Mouse (Mus musculus): ENCODE data around the gene Slc35e2.
"Not testable (repeated sequence)": the region's sequence is repeated elsewhere in the genome, so short reads cannot be mapped to it uniquely, and the experiment has no call there.

Slc35e2 gene

DNA sequence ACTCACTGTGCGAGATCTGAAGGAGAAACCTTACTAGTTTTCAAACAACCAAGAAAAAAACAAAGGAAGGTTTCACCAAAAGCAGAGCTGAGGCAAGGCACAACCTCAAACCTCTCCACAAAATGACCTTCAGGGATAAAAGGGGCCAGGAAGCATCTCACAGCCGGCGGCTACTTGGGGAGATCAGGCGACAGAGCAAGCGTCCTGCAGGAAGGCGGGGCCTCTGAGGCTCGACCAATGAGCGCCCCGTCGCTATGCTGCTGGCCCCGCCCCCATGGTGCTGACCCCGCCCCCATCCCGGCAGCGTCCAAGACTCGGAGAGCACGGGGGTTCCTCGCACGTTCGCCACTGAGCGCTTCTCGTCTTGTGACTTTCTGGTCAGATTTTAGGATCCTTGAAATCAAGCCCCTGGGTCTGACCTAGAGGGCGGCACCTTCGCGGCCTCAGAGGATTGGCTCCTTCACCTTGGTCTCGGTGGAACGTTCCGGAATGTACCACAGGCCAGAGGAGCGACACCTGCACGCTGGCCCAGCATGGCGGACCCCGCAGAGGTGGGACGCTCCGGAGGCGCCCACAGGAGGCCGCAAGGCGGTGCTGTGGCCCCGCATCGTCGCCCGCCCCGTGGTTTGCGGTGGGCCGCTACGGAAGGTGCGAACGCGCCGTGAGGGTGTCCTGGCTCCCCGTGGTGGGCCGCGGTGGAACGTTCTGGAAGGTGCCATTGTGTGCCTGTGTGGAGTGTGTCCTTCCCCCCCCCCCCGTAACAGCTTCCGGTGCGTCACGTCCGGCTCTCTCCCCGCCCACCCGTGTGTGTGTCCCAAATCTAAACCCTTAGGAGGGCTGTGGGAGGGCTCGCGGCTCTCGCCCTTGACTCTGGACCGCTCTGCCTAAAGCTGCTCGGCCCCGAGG lies at the start of gene Slc35e2:
Gene Slc35e2, plus strand, starts transcription at position 326 of the 906 bp plus-strand sequence.
- DNase-seq (ENCODE audit: low spot score): peak; percentile 96

GRCm38 (mm10) chr4:155552917-155553532 lies 48.2 kb upstream of the Slc35e2 start:
- DNase-seq (ENCODE audit: low spot score): no peak

DNA sequence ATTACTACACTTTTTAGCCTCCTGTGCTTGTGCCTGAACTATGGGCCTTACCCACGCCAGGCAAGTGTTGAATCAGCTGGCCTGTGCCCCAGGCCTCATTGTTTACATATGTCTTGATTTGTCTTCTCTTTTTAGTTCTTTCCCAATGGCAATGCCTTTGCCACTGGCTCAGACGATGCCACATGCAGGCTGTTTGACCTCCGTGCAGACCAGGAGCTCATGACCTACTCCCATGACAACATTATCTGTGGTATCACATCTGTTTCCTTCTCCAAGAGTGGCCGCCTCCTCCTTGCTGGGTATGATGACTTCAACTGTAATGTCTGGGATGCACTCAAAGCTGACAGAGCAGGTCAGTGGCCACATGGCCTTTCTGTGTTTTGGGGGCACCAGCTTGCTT lies 46.3 kb upstream of the Slc35e2 start:
- DNase-seq (ENCODE audit: low spot score): no peak

DNA sequence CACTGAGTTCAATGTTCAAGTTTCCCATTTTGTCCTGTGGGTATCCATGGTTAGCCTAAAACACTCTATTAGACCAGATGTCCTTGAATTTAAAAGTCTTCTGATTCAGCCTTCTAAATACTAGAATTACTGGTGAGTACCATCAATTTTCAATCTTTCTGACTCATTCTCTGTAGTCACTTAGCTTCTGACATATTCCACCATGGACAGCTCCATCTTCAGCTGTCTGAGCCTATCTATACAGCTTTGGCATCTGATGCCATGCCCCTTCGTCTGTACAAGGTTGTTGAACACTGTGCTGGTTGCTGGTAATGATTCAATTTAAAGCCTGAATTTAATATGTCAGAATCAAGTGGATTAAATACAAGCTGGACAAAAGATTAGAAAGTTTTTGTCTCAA lies 45.8 kb upstream of the Slc35e2 start:
- no peak for DNase-seq (ENCODE audit: low spot score)

- peak; percentile 38 for DNase-seq (ENCODE audit: low spot score)
Measured at GRCm38 (mm10) chr4:155559454-155559853, 41.8 kb upstream of the Slc35e2 start.

GRCm38 (mm10) chr4:155560932-155561331 lies 40.3 kb upstream of the Slc35e2 start:
- DNase-seq (ENCODE audit: low spot score): no peak

- no peak for DNase-seq (ENCODE audit: low spot score)
Measured at GRCm38 (mm10) chr4:155561661-155562442, 39.4 kb upstream of the Slc35e2 start, which contains the start of gene Nadk. Nadk (plus strand) TSS chr4:155562378.

GRCm38 (mm10) chr4:155562725-155563399 lies 38.4 kb upstream of the Slc35e2 start:
- DNase-seq (ENCODE audit: low spot score): peak; percentile 53

GRCm38 (mm10) chr4:155563400-155564231 lies 37.6 kb upstream of the Slc35e2 start:
- peak; percentile 100 for DNase-seq (ENCODE audit: low spot score)

- no peak for DNase-seq (ENCODE audit: low spot score)
Measured at GRCm38 (mm10) chr4:155564315-155565069, 36.7 kb upstream of the Slc35e2 start.

DNA sequence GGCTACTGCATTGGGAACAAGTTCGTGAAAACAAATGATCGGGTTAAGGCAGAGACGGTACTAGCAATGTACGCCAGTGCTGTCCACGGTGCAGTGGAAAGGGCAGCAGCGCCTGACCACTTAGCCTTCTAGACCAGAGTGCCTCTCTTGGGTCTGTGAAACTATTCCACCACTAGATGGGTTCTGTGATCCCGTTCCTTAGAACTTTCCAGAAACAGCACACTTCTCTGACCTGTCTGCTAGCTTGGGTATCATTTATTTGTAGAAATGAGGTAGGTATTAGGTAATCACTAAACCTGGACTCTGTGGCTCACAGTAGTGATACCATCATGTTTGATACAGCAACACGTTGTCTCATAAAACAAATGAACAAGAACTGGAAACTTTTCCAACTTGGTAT lies 34.7 kb upstream of the Slc35e2 start:
- no peak for DNase-seq (ENCODE audit: low spot score)

- DNase-seq (ENCODE audit: low spot score): no peak
Measured at GRCm38 (mm10) chr4:155568170-155568569, 33.0 kb upstream of the Slc35e2 start.

DNA sequence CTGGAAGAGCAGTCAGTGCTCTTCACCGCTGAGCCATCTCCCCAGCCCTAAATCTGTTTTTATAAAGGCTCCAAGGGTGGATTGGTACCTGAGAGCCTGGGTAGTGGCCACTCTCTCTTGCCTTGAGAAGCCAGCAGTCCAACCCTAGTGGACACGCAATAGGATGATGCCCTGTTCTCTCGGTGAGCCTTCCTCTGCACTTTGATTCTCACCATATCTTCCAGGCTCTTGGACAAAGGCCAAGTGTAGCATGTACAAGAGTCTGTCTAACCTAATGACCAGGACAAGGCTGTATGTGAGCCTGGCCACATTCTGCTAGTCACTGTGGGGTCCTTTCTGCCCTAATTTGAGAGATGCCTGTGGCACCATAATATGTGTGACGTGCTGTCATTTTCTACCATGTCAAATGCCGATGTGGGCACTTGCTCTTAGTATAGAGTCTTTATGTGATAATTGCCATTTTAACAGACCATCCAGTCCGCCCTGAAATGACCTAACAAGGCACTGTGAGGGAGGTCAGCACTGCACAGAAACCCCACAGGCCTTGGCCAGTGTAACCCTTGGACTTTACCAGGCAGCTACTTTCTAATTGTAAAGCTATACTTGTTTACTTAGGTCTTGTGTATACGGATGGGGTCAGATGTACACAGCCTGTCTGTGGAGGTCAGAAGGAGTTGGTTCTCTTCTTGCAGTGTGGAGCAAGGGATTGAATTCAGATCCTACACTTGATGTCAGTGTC lies 32.4 kb upstream of the Slc35e2 start:
- DNase-seq (ENCODE audit: low spot score): peak; percentile 68

DNA sequence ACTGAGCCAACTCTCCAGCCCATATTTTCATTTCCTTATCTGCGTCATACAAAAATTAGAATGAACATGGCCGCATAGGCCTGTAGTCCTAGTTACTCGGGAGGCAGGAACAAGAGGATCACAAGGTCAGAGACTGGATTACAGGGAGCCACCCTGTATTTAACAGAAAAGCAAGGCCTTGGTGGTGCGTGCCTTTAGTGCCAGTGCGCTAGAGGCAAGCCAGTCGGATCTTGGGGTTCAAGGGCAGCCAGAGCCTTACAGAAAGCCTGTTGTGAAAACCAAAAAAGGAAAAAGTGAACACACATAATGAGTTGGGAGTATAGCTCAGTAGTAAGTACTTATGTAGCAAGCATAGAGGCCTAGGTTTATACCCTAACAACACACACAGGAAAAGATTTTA lies 31.4 kb upstream of the Slc35e2 start:
- DNase-seq (ENCODE audit: low spot score): no peak

GRCm38 (mm10) chr4:155570315-155570714 lies 30.9 kb upstream of the Slc35e2 start:
- DNase-seq (ENCODE audit: low spot score): not testable (repeated sequence)

DNA sequence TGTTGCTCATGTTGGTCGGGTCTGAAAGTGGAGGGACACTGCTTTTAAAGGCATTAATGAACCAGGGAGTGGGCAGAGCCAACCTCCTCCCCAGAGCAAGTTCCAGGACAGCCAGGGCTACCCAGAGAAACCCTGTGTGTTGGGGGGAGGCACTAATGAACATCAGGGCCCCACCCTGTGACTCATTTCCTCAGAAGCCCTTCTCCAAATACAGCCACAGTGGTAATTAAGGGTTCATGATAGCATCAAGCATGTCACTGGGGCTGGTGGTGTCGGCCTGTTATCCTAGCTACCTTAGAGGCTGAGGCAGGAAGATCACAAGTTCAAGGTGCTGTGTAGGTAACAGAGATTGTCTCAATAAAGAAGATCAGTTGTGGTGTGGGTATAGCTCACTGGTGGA lies 29.8 kb upstream of the Slc35e2 start:
- DNase-seq (ENCODE audit: low spot score): no peak

DNA sequence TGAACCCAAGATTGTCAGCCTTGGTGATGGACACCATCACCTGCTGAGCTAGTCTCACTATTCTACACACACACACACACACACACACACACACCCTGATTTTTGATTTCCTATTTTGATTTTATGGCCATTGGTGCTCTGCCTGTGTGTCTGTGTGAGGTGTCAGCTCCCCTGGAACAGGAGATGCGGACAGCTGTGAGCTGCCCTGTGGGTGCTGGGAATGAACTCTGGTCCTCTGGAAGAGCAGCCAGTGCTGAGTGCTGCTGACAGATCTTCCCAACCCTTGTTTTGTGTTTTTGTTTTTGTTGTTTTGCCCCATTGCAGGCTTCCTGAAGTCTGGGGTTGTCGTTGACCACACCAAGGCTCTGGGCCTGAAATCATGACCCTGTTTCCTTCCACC lies 28.1 kb upstream of the Slc35e2 start:
- no peak for DNase-seq (ENCODE audit: low spot score)

- no peak for DNase-seq (ENCODE audit: low spot score)
Measured at GRCm38 (mm10) chr4:155573876-155574275, 27.3 kb upstream of the Slc35e2 start.

DNA sequence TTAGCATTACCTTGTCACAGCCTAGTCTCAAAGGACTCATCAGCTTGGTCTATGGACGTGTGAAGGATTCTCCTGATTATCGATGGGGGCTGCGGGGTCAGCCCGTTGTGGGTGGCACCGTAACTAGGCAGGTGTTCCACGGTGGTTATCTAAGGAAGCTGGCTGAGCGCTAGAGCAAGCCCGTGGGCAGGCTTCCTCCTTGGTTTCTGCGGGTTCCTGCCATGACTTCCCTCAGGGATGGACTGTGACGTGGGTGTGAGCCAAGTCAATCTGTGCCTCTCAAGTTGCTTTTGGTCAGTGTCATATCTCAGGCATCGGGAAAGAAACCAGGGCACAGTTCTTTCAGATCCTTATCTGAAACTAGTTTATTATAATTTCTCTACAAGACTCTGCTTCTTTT lies 26.3 kb upstream of the Slc35e2 start:
- DNase-seq (ENCODE audit: low spot score): no peak

DNA sequence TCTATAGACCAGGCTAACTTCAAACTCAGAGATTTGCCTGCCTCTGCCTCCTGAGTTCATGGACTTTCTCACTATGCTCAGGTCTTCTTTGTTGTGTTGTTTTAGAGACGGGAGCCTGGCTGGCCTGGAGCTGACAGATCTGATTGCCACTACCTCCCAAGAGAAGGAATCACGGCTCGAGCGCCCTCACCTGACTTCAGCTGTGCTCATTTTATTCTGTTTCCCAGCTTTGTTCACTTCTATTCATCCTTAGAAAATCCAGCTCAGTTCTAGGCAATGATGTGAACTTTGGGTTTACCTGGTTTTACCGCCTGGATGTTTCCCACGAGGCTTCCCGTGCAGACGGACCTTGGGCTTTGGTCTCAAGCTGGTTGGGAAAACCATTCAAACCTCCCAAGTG lies 25.7 kb upstream of the Slc35e2 start:
- DNase-seq (ENCODE audit: low spot score): no peak

Measured in yolk sac, embryonic 10.5 days (tissue).